Mouse (Mus musculus) ovary, adult 18-20 months (tissue): ENCODE results near the gene Ncapg2.

Source experiments
- DNase-seq: peaks from one replicate; pipeline ENCODE4 v3.0.0; 2022; ENCODE audit warnings: low spot score, mixed read lengths

Gene Ncapg2

GRCm38 (mm10) chr12:116449536-116449935 lies 44.3 kb downstream of the Ncapg2 start:
- DNase-seq: no peak

GRCm38 (mm10) chr12:116460379-116461065 lies 55.3 kb downstream of the Ncapg2 start:
- DNase-seq: no peak

- DNase-seq: no peak
Measured at GRCm38 (mm10) chr12:116467030-116467429, 61.8 kb downstream of the Ncapg2 start.

GRCm38 (mm10) chr12:116468348-116468747 lies 63.1 kb downstream of the Ncapg2 start:
- no peak for DNase-seq

DNA sequence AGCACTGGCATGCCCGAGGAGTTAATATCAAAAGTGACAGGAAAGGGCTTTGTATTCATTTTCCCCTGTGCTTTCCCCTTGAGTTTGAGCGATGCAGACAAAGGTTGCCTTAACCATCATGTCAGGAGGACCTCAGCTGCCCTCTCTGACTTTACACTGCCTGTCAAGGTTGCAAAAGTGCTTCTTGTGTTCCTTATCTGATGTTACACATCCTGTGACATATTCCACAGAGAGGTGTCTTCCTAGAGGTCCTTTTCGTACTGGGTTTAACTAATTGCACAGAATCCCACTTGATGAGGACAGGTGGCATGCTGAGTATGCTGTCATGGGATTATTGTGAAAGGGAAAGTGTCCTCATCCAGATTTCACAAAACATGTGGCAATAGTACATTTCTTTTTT lies 63.9 kb downstream of the Ncapg2 start:
- no peak for DNase-seq

- no peak for DNase-seq
Measured at GRCm38 (mm10) chr12:116473264-116473663, 68.1 kb downstream of the Ncapg2 start.

DNA sequence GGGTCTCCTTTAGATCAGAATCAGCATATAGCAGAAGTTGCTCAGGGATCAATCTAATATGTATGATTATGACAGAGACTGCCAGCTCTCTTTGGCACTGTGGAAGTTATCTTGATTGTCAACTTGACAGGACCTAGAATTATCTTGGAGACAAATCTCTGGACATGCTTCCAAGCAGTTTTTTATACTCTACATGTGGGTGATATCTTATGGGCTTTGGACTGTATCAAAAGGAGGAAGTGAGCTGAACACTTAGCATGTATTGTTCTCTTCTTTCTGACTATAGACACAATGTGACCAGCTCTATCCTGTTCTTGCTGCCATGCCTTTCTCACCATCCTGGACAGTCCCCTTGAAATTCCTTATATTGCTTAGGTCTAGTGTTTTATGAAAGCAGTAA lies 68.6 kb downstream of the Ncapg2 start:
- DNase-seq: no peak

DNA sequence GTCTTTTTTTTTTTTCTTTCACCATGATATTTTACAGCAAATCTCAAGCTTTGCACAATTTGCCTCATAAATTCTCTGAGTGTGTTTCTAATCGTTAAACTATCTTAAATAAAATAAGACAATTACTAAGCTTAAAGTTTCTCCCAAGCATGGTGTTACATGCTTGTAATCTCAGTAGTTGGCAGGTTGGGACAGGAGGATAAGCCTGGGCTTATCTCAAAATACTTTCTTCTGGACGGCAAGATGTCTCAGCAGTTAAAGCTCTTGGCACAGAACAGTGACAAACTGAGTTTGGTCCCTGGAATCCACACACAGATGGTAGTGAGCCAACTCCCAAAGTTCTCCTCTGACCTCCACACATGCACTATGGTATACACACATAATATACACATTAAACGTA lies 69.5 kb downstream of the Ncapg2 start:
- DNase-seq: no peak

GRCm38 (mm10) chr12:116478771-116479170 lies 73.6 kb downstream of the Ncapg2 start:
- no peak for DNase-seq

- no peak for DNase-seq
Measured at GRCm38 (mm10) chr12:116481921-116482320, 76.7 kb downstream of the Ncapg2 start.

GRCm38 (mm10) chr12:116483581-116483980 lies 78.4 kb downstream of the Ncapg2 start:
- no peak for DNase-seq

DNA sequence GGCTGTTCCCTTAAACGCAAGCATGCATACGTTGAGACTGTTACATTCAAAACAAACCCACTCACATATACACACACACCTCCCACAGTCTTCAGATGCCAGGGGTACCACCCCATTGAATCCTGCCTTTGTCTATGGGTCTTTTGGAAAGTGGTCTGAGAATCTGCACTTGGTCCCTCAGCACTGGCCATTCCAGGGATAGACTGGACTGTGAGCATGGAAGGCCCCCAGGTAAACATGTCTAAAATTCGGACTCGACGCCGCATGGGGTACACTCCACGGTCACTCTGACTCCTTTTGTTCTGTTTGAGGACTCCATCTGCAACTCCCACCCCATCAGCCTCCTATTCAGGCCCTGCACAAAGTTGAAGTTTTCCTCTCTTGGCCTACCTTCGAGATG lies 79.8 kb downstream of the Ncapg2 start:
- DNase-seq: no peak

- DNase-seq: peak; percentile 47
Measured at GRCm38 (mm10) chr12:116485591-116486403, 80.6 kb downstream of the Ncapg2 start, which contains the start of gene Ptprn2. TSS of gene Ptprn2 (plus strand) at chr12:116485720.

DNA sequence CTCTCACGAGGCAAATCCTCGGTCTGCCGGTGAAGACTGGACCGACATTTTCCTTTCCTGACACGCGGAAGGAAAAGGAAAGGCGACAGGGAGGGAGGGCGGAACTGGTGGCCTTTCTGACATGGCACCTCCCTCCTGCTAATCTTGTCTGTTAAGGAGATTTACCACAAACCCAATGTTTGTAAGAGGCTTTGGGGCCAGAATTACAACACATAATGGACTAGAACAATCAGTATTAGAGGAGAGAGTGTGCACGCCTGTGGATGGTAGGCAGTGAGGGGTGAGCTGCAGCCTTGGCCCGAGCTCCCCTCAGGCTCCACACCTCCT lies 81.2 kb downstream of the Ncapg2 start:
- no peak for DNase-seq

- no peak for DNase-seq
Measured at GRCm38 (mm10) chr12:116488836-116489235, 83.6 kb downstream of the Ncapg2 start.

DNA sequence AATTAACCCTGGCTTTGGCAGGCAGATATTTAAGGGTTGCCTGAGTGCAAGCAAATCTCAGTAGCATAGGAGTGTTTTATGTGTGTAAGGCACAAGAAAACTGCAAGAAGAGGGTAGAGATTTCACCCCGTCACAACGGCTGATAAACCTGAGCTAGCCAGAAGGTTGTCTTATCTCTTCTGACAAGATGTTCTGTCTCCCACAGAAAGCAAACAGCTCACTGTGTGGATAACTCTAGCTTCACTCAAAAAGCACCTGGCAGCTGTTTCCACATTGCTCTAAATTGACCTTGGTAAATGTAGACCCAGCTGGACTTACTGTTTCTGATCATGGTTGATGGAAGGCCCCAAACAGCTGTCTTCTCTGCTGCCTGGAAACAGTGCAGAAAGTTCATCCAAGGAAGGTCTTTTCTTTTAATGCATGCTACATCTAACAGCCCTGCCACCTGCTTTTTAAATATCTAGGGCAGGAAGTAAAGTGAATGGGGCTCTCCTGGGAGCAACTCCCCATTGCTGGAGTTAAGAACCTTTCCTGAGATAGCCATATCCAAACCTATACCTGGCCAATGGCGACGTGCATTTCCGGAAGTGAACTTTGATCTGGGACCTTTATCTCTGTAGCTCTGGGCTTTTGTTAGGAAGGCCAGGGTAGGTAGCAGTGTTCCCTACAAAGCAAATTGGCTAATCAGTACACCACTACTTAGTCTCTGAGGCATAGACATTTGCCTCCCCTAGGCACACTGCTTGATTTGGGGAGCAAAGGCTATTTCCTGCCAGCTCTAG lies 85.6 kb downstream of the Ncapg2 start:
- no peak for DNase-seq

- DNase-seq: no peak
Measured at GRCm38 (mm10) chr12:116498666-116499065, 93.5 kb downstream of the Ncapg2 start.

- DNase-seq: no peak
Measured at GRCm38 (mm10) chr12:116500652-116501051, 95.5 kb downstream of the Ncapg2 start.

DNA sequence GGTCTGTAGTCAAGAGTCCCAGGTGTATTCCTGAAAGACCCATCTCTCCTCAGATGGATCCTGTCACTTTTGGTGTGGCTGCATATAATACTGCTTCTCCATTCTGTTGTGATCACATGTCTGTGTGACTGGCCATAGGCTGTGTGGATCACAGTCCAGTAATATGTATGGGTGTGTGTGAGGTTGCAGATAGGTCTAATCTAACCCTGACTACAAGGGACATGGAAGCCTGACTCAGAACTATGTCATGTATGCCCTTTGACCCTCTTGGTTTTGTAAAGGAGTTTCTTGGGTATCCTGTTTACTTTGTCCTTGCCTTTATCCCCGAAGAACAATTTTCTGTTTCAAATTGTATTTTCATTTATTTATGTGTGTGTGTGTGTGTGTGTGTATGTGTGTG lies 107.3 kb downstream of the Ncapg2 start:
- DNase-seq: no peak
